Mouse (Mus musculus): ENCODE results near the gene Tada3.

DNA sequence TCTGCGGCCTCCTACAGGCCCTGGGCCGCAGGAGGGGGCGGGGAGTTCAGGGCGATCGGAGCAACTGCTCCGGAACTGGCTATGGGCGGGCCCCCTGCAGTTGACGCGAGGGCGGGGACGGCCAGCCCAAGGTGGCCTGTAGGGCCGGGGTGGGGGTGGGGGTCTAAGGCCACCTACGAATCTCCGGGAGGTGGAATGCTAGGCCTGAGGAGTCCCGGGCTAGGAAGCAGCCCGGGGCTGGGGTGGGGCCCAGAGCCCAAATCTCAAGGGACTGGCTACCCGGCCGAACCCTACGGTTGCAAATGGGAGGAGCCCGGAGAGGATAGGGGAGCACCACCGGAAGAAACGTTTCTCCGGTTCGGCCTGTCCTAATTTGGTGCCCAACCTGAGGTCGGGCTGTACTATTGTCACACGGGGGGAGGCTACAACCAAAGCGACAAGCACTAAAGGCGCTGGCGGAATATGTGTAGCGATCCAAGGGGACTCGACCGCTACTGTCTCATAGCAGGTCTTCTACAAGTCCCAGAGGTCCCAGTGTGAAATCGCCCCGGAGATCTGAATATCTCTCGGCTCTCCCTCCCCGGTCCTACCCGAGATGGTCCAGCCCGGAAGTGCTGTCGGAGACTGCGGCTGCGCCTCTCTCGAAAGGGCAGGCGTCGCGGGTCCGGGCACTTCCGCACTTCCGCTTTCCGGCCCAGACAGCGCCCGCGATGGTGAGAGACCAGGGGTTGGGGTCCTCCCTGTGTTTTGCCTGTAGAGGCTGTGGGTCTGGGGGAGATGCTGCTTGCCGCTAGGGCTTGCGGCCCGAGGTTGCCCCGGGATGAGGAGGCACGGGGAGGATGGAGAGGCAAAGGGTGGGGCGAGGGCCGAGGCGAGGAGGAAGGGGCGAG is at the start of gene Tada3, which contains the start of gene Arpc4:
- TF ChIP-seq POLR2A (IDR thresholded peaks at IDR 0.05; ENCODE audit: borderline replicate concordance, control insufficient read depth, low read depth, low read length) (peak; percentile 87; the same call in 1 of the 2 replicates), CTCF (IDR thresholded peaks at IDR 0.05; ENCODE audit: control insufficient read depth, insufficient read depth, low read length) (no peak; the same call in 1 of the 2 replicates)
